Mouse (Mus musculus): Measurements from ENCODE around the gene Cdc37.

GRCm38 (mm10) chr9:21134595-21135328 lies 15.0 kb downstream of the Cdc37 start:
- no peak for TF ChIP-seq CTCF (IDR thresholded peaks at IDR 0.05; ENCODE audit: extremely low read depth, insufficient read depth, low read length)
- TF ChIP-seq POLR2A (IDR thresholded peaks at IDR 0.05; ENCODE audit: extremely low read depth, insufficient read depth, low read length), result no peak
